Mouse (Mus musculus): Measurements from ENCODE around the gene Ezh1.

The Ezh1 gene

DNA sequence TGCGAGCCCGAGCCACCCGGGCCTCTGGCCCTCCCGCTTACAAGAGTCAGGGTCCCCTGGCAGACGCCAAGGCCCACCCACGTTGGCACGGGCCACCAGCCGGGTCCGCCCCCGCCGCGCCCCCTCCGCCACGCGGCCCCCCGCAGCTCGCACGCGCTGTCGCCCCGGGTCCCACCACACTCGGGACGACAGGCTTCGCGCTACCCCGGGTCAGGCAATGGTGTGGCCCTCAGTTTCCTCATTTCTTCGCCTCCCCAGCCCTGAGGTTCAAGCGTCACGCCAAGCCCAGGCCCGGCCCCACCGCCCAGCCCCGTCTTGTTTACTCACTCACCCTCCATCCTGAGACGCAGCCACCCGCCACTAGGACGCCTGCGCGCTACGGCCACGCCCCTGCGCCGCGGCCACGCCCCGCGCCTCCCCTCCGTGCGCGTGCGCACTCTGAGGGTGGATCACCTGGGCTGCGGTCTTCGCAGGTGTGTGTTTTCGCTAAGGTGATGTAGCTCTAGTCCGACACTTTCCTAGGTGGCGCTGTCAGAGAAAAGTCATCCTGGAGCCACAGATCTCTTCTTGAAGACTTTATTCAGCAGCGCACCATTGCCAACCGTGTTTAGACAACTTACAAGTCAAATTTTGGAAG is at the start of gene Ezh1:
TSS of gene Ezh1 (minus strand) at position 399 of the 637 bp plus-strand sequence.
- peak; percentile 95 for DNase-seq

DNA sequence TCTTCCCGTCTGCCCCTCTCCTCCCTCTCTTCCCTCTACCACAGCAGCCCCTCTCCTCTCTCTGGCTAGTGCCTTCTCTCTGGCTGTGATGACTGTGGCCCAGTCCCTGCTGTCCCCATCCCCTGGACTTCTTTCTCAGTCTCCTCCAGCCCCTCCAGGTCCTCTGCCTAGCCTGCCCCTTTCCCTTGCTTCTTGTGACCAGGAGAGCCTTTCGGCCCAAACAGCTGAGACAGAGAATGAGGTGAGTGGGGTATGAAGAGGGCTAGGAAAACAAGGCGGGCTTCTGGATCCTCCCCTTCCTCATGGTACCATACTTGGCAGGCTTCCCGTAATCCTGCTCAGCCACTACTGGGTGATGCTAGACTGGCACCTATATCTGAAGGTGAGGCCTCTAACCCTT is 49.0 kb upstream of the Ezh1 start:
- DNase-seq: no peak

DNA sequence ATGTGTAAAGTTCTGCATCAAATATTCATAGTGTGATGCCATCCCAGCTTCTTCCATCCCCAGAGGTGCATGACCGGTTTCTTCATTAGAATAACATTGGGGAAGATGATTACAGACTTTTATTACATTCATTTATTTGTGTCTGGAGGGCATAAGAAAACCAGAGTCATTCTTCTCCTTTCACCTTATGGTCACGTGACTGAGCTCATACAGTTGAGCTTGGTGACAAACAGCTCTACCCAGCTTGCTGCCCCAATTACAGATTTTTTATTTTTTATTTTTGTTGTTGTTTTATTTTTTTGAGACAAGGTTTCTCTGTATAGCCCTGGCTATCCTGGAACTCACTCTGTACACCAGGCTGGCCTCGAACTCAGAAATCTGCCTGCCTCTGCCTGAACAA is 46.2 kb upstream of the Ezh1 start:
- no peak for DNase-seq

DNA sequence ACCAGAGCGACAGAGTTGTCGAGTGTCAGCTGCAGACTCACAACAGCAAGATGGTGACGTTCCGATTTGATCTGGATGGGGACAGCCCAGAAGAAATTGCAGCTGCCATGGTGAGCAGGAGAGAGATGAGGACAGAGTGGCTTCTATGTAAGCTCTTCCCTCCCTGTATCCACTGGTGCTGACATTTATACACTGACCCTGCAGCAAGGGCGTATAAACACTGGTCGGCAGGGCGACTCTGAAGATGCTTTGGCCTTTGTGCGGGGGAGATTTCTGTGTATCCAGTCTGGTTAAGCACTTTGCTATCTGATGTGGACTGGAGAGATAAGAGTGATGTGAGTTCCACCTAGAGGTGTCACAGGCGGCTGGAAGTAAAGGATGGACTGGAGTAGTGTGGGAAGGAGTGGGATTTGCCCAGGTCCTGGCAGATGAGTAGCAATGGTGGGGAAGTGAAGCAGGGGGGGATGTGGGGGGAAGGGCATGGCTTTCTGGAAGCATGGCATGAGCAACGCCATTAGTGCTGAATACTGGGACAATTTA is 43.4 kb upstream of the Ezh1 start:
- DNase-seq: peak in 1 of 2 experiments; percentile 36

DNA sequence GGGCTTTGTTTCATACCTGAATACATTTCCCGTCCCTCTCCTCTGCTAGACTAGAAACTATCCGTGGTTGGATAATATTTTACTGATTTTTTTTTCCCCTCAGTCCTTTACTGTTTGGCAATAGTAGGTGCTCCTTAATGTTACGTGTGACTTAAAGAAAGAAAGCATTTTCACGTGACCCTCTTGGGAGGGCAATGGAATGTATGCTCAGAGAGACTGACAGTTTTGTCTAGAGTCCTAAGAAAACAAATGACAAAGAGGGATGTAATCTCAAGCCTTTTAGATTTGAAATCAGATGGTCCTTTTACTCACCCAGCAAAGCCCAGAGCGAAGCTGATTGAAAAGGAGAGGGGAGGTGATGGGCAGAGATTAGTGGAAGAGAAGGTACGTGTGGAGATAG is 39.6 kb upstream of the Ezh1 start:
- DNase-seq: no peak

DNA sequence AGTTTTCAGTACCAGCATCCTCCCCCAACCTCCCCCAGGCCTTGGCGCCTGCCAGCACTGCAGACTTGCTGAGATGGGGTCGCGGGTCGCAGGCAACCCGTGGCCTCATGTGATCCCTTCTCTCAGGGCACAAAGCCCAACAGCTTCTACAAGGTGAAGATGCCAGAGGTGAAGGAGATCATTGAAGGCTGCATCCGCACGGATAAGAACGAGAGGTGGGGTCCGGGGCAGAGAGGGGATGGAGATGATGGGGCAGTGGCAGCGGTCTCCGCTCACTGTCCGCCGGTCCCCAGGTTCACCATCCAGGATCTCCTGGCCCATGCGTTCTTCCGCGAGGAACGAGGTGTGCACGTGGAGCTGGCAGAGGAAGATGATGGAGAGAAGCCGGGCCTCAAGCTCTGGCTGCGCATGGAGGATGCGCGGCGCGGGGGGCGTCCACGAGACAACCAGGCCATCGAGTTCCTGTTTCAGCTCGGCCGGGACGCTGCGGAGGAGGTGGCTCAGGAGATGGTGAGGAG is 38.8 kb upstream of the Ezh1 start:
- no peak for DNase-seq

DNA sequence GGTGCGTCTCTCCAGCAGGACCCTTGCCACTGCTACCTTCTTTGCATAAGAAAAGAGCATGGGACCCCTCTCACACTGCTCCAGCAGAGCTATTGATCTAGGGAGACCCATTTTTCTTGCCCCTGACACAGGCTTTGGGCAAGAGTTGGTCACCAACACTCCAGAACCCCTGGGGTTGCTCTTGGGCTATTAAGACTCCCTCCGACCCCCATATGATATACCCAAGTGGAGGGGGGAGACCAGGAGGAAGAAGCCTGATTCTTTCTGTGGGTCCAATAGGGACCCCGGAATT is 37.7 kb upstream of the Ezh1 start:
- DNase-seq: no peak

DNA sequence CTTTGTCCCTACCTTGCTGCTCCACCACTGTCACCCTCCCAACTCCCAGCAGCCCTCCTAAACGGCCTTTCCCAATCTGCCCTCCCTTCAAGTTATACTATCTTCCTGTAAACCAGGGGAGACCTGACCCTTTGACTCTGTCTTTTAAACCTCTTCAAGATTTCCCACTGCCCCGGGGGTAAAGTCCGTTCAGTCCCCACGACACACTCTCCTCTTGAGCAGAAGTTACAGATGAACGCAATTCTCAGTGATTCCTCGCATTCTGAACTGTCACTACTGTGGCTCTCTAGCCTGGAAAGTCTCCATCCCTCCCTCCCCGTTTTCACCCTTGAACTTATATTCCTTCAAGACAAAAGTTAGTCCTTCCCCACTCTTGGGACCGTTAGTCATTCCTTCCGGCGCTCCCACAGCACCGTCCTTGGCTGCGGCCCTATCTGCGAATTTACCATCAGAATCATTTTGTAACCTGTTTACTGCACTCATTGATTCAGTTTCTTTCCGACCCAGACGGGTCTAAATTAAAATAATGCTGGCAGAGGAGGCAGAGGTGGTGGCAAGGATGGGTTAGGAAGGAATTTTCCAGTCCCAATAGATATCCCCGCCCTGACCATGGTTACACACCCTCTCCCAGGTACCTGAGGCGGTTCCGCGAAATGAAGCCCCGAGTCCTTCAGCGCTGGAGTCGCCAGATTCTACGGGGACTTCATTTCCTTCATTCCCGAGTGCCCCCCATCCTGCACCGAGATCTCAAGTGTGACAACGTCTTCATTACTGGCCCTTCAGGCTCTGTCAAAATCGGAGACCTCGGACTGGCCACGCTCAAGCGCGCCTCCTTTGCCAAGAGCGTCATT is 37.1 kb upstream of the Ezh1 start:
- no peak for DNase-seq

DNA sequence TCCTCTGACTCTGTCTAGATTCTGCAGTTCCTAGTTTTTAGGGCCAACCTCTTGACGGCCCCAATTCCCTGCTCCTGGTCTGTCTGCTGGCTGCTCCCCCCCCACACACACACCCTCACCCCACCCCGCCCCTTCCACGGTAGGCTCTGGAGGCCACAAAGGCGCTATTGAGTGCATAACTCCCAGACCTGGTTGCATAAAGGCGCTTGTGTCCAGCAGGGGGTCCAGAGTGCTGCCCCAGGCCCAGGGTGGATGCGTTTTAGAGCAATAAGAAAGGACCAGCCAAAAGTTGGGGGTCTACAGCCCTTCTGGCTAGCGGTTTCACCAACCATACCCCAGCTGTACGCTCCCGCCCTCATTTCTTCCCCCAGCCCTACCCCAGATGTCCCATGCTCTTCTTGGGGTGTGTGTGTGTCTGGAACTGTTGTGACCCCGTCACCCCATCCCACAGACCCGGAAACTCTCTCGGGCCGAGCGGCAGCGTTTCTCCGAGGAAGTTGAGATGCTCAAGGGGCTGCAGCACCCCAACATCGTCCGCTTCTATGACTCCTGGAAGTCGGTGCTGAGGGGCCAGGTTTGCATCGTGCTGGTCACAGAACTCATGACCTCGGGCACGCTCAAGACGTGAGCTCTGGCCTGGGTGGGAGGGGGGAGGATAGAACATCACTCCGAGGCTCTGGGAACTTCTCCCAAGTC is 36.2 kb upstream of the Ezh1 start:
- no peak for DNase-seq

DNA sequence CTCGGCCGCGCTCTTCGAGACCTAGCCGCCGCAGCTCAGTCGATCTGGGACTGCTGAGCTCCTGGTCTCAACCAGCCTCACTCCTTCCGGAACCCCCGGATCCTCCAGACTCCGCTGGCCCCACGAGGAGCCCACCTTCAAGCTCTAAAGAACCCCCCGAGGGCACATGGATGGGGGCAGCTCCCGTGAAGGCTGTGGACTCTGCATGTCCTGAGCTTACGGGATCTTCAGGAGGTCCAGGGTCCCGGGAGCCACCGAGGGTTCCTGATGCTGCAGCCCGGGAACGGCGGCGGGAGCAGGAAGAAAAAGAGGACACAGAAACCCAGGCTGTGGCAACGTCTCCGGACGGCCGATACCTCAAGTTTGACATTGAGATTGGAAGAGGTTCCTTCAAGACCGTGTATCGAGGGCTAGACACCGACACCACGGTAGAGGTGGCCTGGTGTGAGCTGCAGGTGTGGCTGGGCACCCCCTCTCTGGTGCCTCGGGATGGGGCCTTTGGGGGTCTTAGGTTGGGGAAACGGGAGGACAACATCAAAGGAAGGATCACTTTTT is 34.6 kb upstream of the Ezh1 start:
- peak in 1 of 2 experiments; percentile 33 for DNase-seq

DNA sequence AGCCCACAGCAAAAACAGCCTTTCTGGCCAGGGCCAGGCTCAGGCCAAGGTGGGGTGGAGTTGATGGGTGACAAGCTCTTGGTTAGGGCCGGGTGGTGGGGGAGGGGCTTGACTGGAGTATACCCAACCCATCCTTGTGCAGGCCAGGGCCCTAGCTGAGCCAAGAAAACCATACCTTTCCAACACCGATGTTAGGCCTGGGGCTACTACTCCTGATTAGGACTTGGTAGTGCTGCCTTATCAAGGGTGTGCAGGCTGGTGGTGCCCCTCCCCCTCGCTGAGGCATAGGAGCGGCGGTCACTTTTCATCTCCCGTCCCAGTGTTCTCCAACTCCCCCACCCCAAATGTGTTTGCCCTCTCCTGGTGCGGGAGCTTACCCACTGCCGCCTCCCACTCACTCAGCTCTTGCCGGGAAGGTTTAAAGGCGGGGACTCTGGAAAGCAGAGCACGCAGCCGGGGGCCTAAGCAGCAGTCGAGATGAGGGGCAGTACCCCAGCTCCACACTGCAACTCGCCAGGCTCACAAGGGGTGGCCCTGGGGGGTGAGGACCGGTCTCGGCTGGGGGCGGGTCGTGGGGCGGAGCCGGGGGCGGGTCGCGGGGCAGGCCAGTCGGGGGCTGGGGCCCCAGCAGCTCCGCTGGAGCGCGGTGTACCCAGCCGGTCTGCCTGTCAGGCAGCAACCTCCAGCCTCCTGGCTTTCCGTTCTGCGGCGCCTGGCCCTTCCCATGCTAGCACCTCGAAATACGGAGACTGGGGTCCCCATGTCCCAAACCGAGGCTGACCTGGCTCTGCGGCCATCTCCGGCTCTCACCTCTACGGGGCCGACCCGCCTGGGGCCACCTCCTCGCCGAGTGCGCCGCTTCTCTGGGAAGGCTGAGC is 33.9 kb upstream of the Ezh1 start, which contains the start of gene Wnk4:
TSS of gene Wnk4 (plus strand) at position 620 of the 878 bp plus-strand sequence.
- DNase-seq: peak; percentile 71 to 80

DNA sequence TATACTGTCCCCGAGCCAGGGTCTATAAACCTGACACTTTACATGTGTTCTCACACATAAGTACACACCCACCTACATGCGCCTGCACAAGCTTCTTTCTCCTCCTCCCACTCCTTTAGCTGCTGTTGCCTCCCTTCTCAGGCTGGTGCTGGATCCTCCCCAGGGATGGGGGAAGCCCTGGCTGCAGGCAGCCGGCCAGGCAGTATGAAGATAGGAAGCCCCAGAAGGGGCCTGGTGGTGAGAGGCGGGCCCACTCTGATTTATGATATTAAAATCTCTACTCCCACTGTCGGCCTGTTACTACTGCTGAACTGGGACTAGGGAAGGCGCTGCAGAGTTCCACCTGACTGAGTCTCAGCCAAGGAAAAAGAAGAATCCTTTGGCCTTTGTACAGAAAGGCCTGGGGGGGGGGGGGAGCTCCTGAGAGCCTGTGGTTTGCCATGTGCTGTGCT is 33.0 kb upstream of the Ezh1 start:
- DNase-seq: peak in 1 of 2 experiments; percentile 46

DNA sequence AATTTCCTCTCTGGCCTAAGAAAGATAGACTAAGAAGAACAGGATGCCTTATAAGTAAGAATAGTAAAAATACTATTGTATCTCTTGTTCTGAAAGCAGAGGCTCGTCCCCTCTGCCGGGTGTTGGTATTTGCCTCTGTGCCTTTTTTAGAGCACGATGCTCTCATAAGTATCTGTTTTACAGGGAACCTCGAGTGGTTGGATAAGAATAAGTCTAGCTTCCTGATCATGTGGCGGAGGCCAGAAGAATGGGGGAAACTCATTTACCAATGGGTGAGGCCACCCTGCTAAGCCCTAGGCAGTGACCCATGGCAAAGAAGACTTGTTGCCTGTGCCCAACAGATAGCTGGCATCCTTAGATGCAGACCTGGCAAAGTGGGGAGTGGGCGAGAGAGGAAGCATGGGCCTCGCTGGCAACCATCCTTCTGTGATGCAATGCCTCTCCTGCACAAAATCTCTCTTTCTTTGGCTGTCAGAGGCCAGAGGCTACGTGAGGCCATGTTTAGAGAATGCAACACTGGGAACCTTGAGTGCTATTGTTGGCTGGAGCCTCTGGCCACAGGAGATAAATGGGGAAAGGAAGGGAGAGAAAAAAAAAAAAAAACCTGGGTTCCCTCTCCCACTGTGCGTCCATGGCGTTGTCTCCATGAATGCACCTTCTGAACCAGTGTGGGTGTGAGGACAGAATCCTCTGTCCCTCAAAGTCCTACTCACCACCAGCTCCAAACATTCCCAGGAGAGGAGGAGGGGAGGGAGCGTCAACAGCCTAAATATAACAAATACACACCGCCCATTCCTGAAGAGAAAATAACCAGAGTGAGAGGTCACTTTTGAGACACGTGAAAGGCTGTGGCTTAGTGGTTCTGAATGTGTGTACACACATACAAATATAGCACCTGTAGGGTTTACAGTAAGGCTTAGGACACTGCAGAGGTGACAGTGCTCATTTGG is 29.8 kb upstream of the Ezh1 start:
- no peak for DNase-seq

DNA sequence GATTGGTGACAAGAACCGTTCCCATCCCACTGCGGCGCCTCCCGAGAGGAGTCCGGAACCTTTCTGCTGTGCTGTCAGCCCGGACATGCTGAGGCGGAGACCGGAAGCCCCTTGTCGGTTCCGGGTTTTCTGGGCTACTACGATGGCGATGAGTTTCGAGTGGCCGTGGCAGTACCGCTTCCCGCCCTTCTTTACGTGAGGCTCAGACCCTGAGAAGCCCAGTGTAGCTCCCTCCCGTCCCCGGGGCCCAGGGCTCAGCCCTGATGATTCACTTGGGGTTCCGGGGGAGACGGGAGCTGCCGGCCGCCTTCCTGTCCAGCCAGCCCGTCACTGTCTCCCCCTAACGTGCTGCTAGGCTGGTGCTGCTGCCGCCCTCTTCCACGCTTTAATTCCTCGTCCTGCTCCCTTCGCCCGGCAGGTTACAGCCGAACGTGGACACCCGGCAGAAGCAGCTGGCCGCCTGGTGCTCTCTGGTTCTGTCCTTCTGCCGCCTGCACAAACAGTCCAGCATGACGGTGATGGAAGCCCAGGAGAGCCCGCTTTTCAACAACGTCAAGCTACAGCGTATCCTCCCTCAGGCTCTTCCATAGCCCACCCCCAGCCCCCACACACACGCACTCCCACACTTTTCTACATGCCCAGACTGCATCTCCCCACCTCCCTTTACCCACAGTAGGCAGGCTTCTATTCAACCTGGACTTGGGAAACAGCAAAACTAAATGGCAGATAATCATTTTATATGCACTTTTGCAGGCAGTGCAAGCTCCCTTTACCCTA is 27.5 kb upstream of the Ezh1 start, which contains the start of gene Vps25:
TSS of gene Vps25 (plus strand) at position 95 of the 777 bp plus-strand sequence.
- DNase-seq: peak; percentile 90 to 92

DNA sequence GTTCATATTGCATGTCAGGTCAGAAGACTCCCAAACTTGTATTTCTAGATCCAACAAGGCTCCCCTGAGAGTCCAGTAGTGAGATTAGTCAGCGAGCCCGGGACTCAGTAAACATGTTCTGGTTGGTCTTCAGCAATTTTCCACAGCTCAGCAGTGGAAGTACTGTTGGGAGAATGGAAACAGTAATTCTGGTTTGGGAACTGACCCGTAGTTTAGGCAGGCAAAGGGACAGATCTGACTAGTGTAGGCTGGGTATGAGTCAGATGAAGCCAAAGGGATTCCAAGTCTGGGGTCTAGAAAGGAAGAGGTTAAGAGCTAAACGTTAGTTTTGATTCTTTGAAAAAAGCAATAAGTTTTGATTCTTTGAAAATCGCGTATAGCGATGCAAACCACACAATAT is 26.7 kb upstream of the Ezh1 start:
- DNase-seq: no peak

DNA sequence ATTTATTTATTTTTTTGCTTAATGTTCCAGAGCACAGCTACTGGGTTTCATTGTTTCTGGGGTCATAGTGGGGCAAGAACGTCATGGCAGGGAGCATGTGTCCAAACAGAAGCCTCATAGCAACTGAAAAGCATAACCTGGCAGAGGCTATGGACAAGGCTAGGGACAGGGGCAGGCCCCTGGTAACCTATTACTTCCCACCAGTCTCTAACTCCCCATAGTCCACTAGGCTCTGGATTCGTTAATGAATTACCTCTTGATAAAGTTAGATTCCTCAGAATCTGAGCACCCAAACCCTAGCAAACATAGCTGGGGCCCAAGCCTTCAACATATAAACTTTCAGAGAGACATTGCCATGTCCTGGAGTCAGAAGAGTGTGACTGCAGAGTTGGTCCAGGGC is 24.8 kb upstream of the Ezh1 start:
- no peak for DNase-seq

DNA sequence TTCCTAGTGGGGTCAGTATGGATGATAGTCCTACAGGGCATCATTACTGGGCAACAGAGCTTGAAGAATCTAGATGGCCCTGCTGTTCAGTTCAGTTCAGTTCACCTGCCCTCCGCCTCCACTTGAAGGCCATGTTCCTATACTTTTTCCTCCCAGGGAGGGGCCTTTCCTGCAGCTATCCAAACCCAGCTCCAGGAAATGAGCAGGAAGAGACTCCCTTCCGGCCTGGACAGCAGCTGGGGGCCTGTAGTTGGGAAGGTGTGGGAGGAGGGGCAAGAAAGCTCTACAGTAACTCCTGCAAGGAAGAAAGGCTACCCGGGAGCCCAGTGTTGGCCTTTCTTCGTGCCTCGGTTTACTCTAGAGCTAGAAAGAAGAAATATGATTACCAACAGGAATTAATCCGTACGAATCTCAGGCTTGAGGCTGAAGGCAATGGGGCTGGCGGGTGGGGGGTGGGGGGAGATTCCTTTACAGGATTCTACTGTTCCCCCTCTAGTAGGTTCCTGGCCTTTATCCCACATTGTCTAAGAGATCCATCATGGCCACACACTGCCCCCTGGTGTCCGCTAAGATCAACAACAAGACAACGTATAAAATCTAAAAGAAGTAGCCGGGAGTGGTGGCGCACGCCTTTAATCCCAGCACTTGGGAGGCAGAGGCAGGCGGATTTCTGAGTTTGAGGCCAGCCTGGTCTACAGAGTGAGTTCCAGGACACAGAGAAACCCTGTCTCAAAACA is 22.2 kb upstream of the Ezh1 start:
- DNase-seq: peak; percentile 77 to 81

DNA sequence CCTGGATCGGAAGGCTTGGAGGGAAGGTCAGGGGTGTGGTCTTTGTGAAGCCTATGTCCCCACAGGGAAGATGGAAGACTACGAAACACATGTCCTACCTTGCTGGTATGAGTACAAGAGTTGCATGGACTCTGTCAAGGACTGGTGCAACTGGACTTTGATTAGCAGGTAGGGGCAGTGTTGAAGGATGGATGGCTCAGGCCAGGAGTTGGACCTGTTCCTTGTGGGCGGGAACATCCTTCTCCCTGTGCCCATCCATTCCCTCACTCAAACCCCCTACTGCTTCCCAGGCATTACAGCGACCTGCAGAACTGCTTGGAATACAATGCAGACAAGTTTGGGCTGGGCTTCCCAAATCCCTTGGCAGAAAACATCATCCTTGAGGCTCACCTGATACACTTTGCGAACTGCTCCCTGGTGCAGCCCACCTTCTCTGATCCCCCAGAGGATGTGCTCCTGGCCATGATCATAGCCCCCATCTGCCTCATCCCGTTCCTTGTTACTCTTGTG is 21.3 kb upstream of the Ezh1 start:
- no peak for DNase-seq

DNA sequence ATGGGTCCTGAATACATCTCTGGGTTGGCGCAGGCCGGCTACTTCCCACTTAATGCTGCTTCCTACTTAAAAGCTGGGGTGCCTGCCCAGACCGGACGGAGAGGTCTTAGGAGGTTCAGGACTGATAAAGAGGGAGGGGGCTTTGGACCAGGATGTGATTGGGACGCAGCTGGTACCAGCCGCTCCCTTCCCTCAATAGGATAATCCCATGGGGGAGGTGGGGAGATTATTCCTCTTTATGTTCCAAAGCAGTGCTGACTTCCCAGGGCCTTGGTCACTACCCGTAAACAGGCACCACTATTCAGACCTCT is 20.4 kb upstream of the Ezh1 start:
- DNase-seq: no peak
